Mouse (Mus musculus) embryonic facial prominence, embryonic 14.5 days (tissue): ENCODE results near the gene Exph5. TPM values are rescaled to one million over a fixed set of nuclear protein-coding genes. Genes with fewer than 3 reads are reported as not detected.

ENCODE experiments used
- ATAC-seq: fragments of 200-750 bp; cut with Nextera tagmentation; 2 replicates; pipeline ENCODE4 v1.8.0; 2017; ENCODE audit warnings: low read depth, moderate number of reproducible peaks, moderate TSS enrichment
- DNase-seq: peaks from one replicate; pipeline ENCODE4 v3.0.0-alpha.2; 2015; ENCODE audit warnings: low spot score
- H3K27ac ChIP-seq: fragments of 300-500 bp; sonication (generic); replicated peaks from 2 replicates; pipeline ENCODE4 v1.5.1; 2014; ENCODE audit warnings: low read depth, mild to moderate bottlenecking, low read length, moderate library complexity
- H3K27me3 ChIP-seq: fragments of 300-500 bp; sonication (generic); replicated peaks from 2 replicates; pipeline ENCODE4 v1.6.1; 2014; ENCODE audit warnings: low read length; ENCODE audit not compliant: control insufficient read depth, insufficient read depth
- H3K36me3 ChIP-seq: fragments of 300-500 bp; sonication (generic); 2 replicates; pipeline ENCODE4 v1.6.1; 2014; ENCODE audit warnings: low read length, mixed read lengths; ENCODE audit not compliant: control insufficient read depth, insufficient read depth
- H3K4me1 ChIP-seq: fragments of 300-500 bp; sonication (generic); 2 replicates; pipeline ENCODE4 v1.6.1; 2014; ENCODE audit warnings: antibody characterized with exemption, low read length; ENCODE audit not compliant: control insufficient read depth, insufficient read depth
- H3K4me2 ChIP-seq: fragments of 300-500 bp; sonication (generic); 2 replicates; pipeline ENCODE4 v1.6.1; 2014; ENCODE audit warnings: low read depth, mild to moderate bottlenecking, low read length, moderate library complexity, mixed read lengths
- H3K4me3 ChIP-seq: fragments of 300-500 bp; sonication (generic); 2 replicates; pipeline ENCODE4 v1.5.1; 2014; ENCODE audit warnings: low read depth, mild to moderate bottlenecking, low read length
- H3K9ac ChIP-seq: fragments of 300-500 bp; sonication (generic); 2 replicates; pipeline ENCODE4 v1.6.1; 2014; ENCODE audit warnings: low read depth, mild to moderate bottlenecking, low read length, moderate library complexity, mixed read lengths
- H3K9me3 ChIP-seq: fragments of 300-500 bp; sonication (generic); 2 replicates; pipeline ENCODE4 v1.6.1; 2016; ENCODE audit warnings: low read length; ENCODE audit not compliant: control insufficient read depth
- WGBS: fragments of 180-500 bp; shearing (Covaris S2); extraction: QIAGEN DNeasy Blood & Tissue Kit; methylation state at CpG from one replicate; pipeline ENCODE4 v1.1.7; 2014; 5-methylcytosine and 5-hydroxymethylcytosine counted together
- polyA plus RNA-seq: library from polyadenylated mRNA; unstranded; fragments of >200 nt; fragmentation: Nextera tagmentation; extraction: Ambion mirVana; gene quantifications from 2 replicates; pipeline ENCODE4 v1.2.1, GENCODE M21; 2014

Gene Exph5
- polyA plus RNA-seq, 1 experiment from 2014 or later: 1.7 TPM

GRCm38 (mm10) chr9:53400696-53401095, 99.2 kb downstream of the Exph5 start:
- Histone ChIP-seq H3K9me3 (no peaks in the 10 kb centered on the region), H3K27me3 (no peaks in the 10 kb centered on the region), H3K4me2 (no peak overlapping the region), H3K4me3 (no peak overlapping the region), H3K4me1 (peaks cover 10% of the 10 kb centered on the region; the same call in 1 of the 2 replicates), H3K27ac (no peak overlapping the region), H3K36me3 (peaks cover 12% of the 10 kb centered on the region), H3K9ac (no peak overlapping the region)
- DNase-seq: no peak
- 81% methylated on average over 4 of the region's 4 CpGs for WGBS
- no peak for ATAC-seq

GRCm38 (mm10) chr9:53401146-53401545, 99.7 kb downstream of the Exph5 start:
- no peak for ATAC-seq

GRCm38 (mm10) chr9:53402291-53402711, 100.8 kb downstream of the Exph5 start, which contains the start of gene 4930550C14Rik:
Gene 4930550C14Rik (plus strand): TSS chr9:53402325.
- 13% methylated on average over 11 of the region's 11 CpGs for WGBS

More at GRCm38 (mm10) chr9:53401146-53401545, 99.7 kb downstream of the Exph5 start:
- H3K4me2 ChIP-seq: no peak overlapping the region
- H3K27ac ChIP-seq: no peak overlapping the region
- no peak for DNase-seq
- H3K36me3 ChIP-seq: peaks cover 10% of the 10 kb centered on the region
- H3K4me3 ChIP-seq: no peak overlapping the region
- H3K9ac ChIP-seq: no peak overlapping the region
- peaks cover 12% of the 10 kb centered on the region; the same call in 1 of the 2 replicates for H3K4me1 ChIP-seq
- no peaks in the 10 kb centered on the region for H3K27me3 ChIP-seq
- 79% methylated on average over 8 of the region's 8 CpGs for WGBS
- H3K9me3 ChIP-seq: no peaks in the 10 kb centered on the region

DNA sequence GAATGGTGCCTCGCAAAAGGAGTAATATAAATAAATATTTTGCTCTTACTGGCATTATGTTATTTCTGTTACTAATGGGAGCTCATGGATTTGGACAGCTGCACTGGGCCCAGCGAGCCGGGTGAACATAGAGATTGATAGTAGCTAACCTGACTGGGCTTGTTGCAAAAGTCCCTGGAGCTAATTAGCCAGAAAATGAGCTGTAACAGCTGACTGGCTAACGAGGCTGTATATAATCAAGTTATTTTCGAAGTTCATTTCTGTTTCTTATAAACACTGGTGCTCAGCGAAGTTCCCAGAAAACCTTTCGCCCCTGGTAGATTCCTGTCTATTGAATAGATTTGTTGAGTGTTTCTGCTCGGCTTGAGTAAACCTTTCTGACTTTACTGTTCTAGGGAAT, 101.5 kb downstream of the Exph5 start:
- H3K9ac ChIP-seq: no peak overlapping the region
- H3K36me3 ChIP-seq: peaks cover under 1% of the 10 kb centered on the region; the same call in 1 of the 2 replicates
- peaks cover 12% of the 10 kb centered on the region; the same call in 1 of the 2 replicates for H3K4me1 ChIP-seq
- WGBS: 53% methylated on average over 8 of the region's 8 CpGs
- H3K4me3 ChIP-seq: no peak overlapping the region
- peak overlapping the region; percentile 67 for H3K27ac ChIP-seq
- H3K27me3 ChIP-seq: no peaks in the 10 kb centered on the region
- peak; percentile 20 for ATAC-seq
- no peaks in the 10 kb centered on the region for H3K9me3 ChIP-seq
- DNase-seq: peak; percentile 44
- H3K4me2 ChIP-seq: peak overlapping the region; percentile 44

More at GRCm38 (mm10) chr9:53402291-53402711, 100.8 kb downstream of the Exph5 start, which contains the start of gene 4930550C14Rik:
- no peaks in the 10 kb centered on the region for H3K27me3 ChIP-seq
- H3K27ac ChIP-seq: peak within 1 kb of the TSS; percentile 67
- H3K9me3 ChIP-seq: no peaks in the 10 kb centered on the region
- ATAC-seq (peak; percentile 15; the same call in 1 of the 2 replicates), DNase-seq (peak; percentile 88)
- H3K4me1 ChIP-seq: peaks cover 12% of the 10 kb centered on the region; the same call in 1 of the 2 replicates
- peak within 1 kb of the TSS; percentile 40 for H3K9ac ChIP-seq
- H3K36me3 ChIP-seq: peaks cover 7% of the 10 kb centered on the region; the same call in 1 of the 2 replicates
- peak within 1 kb of the TSS; percentile 11 for H3K4me3 ChIP-seq
- peak within 1 kb of the TSS; percentile 44 for H3K4me2 ChIP-seq

- DNase-seq: peak; percentile 16
- Histone ChIP-seq H3K9ac (no peak overlapping the region), H3K36me3 (no peaks in the 10 kb centered on the region), H3K27ac (no peak overlapping the region), H3K27me3 (no peaks in the 10 kb centered on the region), H3K4me3 (no peak overlapping the region), H3K4me1 (peaks cover 12% of the 10 kb centered on the region; the same call in 1 of the 2 replicates), H3K4me2 (no peak overlapping the region), H3K9me3 (no peaks in the 10 kb centered on the region)
- ATAC-seq: no peak
- 87% methylated on average over 6 of the region's 6 CpGs for WGBS
Measured at GRCm38 (mm10) chr9:53404050-53404752, 102.7 kb downstream of the Exph5 start.

GRCm38 (mm10) chr9:53404753-53405722, 103.6 kb downstream of the Exph5 start:
- H3K27ac ChIP-seq: peak overlapping the region; percentile 69
- H3K9ac ChIP-seq: peak overlapping the region; percentile 52
- peak overlapping the region; percentile 36 for H3K4me3 ChIP-seq
- no peaks in the 10 kb centered on the region for H3K27me3 ChIP-seq
- no peaks in the 10 kb centered on the region for H3K9me3 ChIP-seq
- peak overlapping the region; percentile 59 for H3K4me2 ChIP-seq
- 24% methylated on average over 21 of the region's 21 CpGs for WGBS
- DNase-seq (peak; percentile 95), ATAC-seq (peak; percentile 87)
- H3K4me1 ChIP-seq: peaks cover 12% of the 10 kb centered on the region; the same call in 1 of the 2 replicates
- H3K36me3 ChIP-seq: no peaks in the 10 kb centered on the region

GRCm38 (mm10) chr9:53408548-53408947, 107.1 kb downstream of the Exph5 start:
- Histone ChIP-seq H3K9ac (no peak overlapping the region), H3K9me3 (no peaks in the 10 kb centered on the region), H3K27me3 (no peaks in the 10 kb centered on the region), H3K27ac (no peak overlapping the region), H3K4me1 (peaks cover 3% of the 10 kb centered on the region; the same call in 1 of the 2 replicates), H3K4me2 (no peak overlapping the region), H3K4me3 (no peak overlapping the region), H3K36me3 (no peaks in the 10 kb centered on the region)
- ATAC-seq (no peak), DNase-seq (no peak)
- 78% methylated on average over 4 of the region's 4 CpGs for WGBS

DNA sequence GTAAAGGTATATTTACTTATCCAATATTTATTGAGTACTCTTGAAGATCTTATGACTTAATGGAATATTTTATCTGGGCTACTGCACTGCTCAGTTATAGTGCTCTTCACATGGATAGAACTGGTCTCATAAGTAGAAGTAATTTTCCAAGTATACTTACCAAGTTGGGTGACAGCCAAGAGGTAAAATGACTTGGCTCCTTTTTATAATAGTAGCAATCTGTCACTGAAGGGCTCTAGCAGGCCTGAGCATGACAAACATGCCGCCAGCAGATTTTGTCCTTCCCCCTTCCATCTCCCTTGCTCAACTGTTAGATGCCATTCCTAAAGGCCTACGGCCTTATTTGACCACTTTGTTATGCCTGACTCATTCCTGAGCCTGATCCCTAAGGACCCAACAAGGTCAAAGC, 107.5 kb downstream of the Exph5 start:
- Histone ChIP-seq H3K27ac (no peak overlapping the region), H3K4me1 (peaks cover 3% of the 10 kb centered on the region; the same call in 1 of the 2 replicates), H3K4me2 (no peak overlapping the region), H3K36me3 (no peaks in the 10 kb centered on the region), H3K9me3 (no peaks in the 10 kb centered on the region), H3K27me3 (no peaks in the 10 kb centered on the region), H3K9ac (no peak overlapping the region), H3K4me3 (no peak overlapping the region)
- ATAC-seq (no peak), DNase-seq (peak; percentile 33)
- 69% methylated on average over 2 of the region's 2 CpGs for WGBS
